Mouse (Mus musculus) CH12.LX (cell line): ENCODE measurements at regions not wholly inside any gene's neighbourhood (a gene's known extent, or its start where the extent isn't known, plus 50 kb on each side); places are given as distances from the start of the nearest gene placed in this dataset.

Experiments
- CTCF ChIP-seq, 2 experiments: IDR thresholded peaks in 1 of 2; conservative IDR thresholded peaks in 1 of 2; 2 replicates each; pipeline ENCODE4 v1.5.1; 2011 to 2012; ENCODE audit warnings: low read depth in 2 of 2, low read length in 2 of 2, improper control_type of control experiment in 1 of 2, inconsistent platforms in 1 of 2, mild to moderate bottlenecking in 1 of 2, moderate library complexity in 1 of 2
- MYC ChIP-seq: IDR thresholded peaks from 2 replicates; pipeline ENCODE4 v1.6.1; 2011; ENCODE audit warnings: low read depth, mild to moderate bottlenecking, improper control_type of control experiment, low read length
- POLR2A ChIP-seq: IDR thresholded peaks from 2 replicates; pipeline ENCODE4 v1.6.1; 2011; ENCODE audit warnings: low read depth, mild to moderate bottlenecking, improper control_type of control experiment, low read length
- POLR2AphosphoS2 ChIP-seq: IDR thresholded peaks from 2 replicates; pipeline ENCODE4 v1.6.1; 2011; ENCODE audit warnings: low read depth, low read length, improper control_type of control experiment
- RAD21 ChIP-seq: IDR thresholded peaks from 2 replicates; pipeline ENCODE4 v1.6.1; 2011; ENCODE audit warnings: low read depth, mild to moderate bottlenecking, low read length, improper control_type of control experiment, moderate library complexity
- USF2 ChIP-seq: conservative IDR thresholded peaks from 2 replicates; pipeline ENCODE4 v1.6.1; 2011; ENCODE audit warnings: low read depth, low read length, improper control_type of control experiment
- ZC3H11A ChIP-seq: IDR thresholded peaks from 2 replicates; pipeline ENCODE4 v1.6.1; 2012; ENCODE audit warnings: low read depth, mild to moderate bottlenecking, inconsistent platforms, low read length, improper control_type of control experiment

DNA sequence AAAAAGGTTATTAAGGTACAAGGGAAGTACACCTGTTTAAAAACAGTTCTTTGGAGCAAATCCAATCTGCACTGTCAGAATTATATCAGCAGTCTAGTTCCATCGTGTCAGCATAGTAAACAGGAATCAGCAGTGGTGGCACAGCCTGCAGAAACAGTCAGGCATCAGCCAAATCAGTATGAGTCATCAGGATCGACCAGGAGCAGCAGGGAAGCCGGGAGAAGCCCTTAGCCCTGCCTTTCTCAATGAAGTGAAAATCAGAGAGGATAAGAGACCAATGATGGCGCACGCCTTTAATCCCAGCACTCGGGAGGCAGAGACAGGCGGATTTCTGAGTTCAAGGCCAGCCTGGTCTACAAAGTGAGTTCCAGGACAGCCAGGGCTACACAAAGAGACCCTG, 118.3 kb upstream of the Gnai1 start:
- TF ChIP-seq POLR2A (no peak), RAD21 (no peak), ZC3H11A (no peak), CTCF (conservative IDR thresholded peaks at IDR 0.05 in 1 of 2, IDR thresholded peaks at IDR 0.05 in 1 of 2; ENCODE audit: low read depth in 2 of 2, low read length in 2 of 2) (no peak), USF2 (no peak), POLR2AphosphoS2 (no peak), MYC (no peak)
